8 mouse cellular contexts compared by ENCODE assay signal in genomic region chr11:120783426-120784063, GRCm38 (mm10). TPM values are rescaled to one million over a fixed set of nuclear protein-coding genes. Genes with fewer than 3 reads are reported as not detected.
A peak's percentile ranks its signal among the peaks of the same experiment; 100 is the strongest.
DNase-seq lines count a peak whose midpoint lies in the region; ATAC-seq and TF ChIP-seq lines count a peak whose summit lies in the region.

No protein-coding gene starts in this region.

- no peaks in the 10 kb centered on the region; the same call in 1 of the 2 replicates for H3K27me3 ChIP-seq in kidney, embryonic 16.5 days (ENCODE audit: insufficient read depth, low read length)
- H3K27me3 ChIP-seq in heart, postnatal 0 days (ENCODE audit: control insufficient read depth, insufficient read depth, low read length): no peaks in the 10 kb centered on the region
- no peaks in the 10 kb centered on the region for H3K27me3 ChIP-seq in liver, postnatal 0 days (ENCODE audit: insufficient read depth, low read length)

- TF ChIP-seq EP300 in heart, postnatal 0 days (IDR thresholded peaks at IDR 0.05; ENCODE audit: low read depth): no peak
- TF ChIP-seq EP300 in liver, postnatal 0 days (IDR thresholded peaks at IDR 0.05; ENCODE audit: low read depth): no peak

- H3K4me3 ChIP-seq in kidney, embryonic 16.5 days (ENCODE audit: low read length): peak overlapping the region; percentile 98
- H3K4me3 ChIP-seq in heart, postnatal 0 days (ENCODE audit: low read depth, low read length): peak overlapping the region; percentile 80
- peak overlapping the region; percentile 90 for H3K4me3 ChIP-seq in liver, postnatal 0 days (ENCODE audit: low read depth, low read length)

- peaks cover 20% of the 10 kb centered on the region for H3K36me3 ChIP-seq in kidney, embryonic 16.5 days (ENCODE audit: insufficient read depth, low read length)
- peaks cover 38% of the 10 kb centered on the region for H3K36me3 ChIP-seq in heart, postnatal 0 days (replicated peaks; ENCODE audit: control insufficient read depth, insufficient read depth, low read length)
- H3K36me3 ChIP-seq in liver, postnatal 0 days (replicated peaks; ENCODE audit: insufficient read depth, low read length): peaks cover 17% of the 10 kb centered on the region

- H3K27ac ChIP-seq in kidney, embryonic 16.5 days (ENCODE audit: low read length): peak overlapping the region; percentile 72; the same call in 1 of the 2 replicates
- H3K27ac ChIP-seq in heart, postnatal 0 days (ENCODE audit: low read depth): peak overlapping the region; percentile 21
- peak overlapping the region; percentile 77 for H3K27ac ChIP-seq in liver, postnatal 0 days (ENCODE audit: low read depth)

- peak overlapping the region; percentile 82 for H3K9ac ChIP-seq in kidney, embryonic 16.5 days (replicated peaks; ENCODE audit: low read length)
- peak overlapping the region; percentile 84 for H3K9ac ChIP-seq in heart, postnatal 0 days (replicated peaks; ENCODE audit: low read depth, low read length)
- peak overlapping the region; percentile 88 for H3K9ac ChIP-seq in liver, postnatal 0 days (replicated peaks)

- no peak for TF ChIP-seq CTCF in heart, postnatal 0 days (IDR thresholded peaks at IDR 0.05; ENCODE audit: low read depth)
- no peak for TF ChIP-seq CTCF in liver, postnatal 0 days (IDR thresholded peaks at IDR 0.05; ENCODE audit: low read depth)

- peaks cover 16% of the 10 kb centered on the region for H3K4me1 ChIP-seq in kidney, embryonic 16.5 days (ENCODE audit: insufficient read depth, low read length)
- peaks cover 13% of the 10 kb centered on the region for H3K4me1 ChIP-seq in heart, postnatal 0 days (ENCODE audit: control insufficient read depth, insufficient read depth)
- peaks cover 19% of the 10 kb centered on the region for H3K4me1 ChIP-seq in liver, postnatal 0 days (ENCODE audit: insufficient read depth)

- 2% methylated on average over 42 of the region's 42 CpGs for WGBS in kidney, embryonic 16.5 days
- 2% methylated on average over 35 of the region's 42 CpGs for WGBS in heart, postnatal 0 days
- WGBS in liver, postnatal 0 days (ENCODE audit: insufficient replicate concordance): 3% methylated on average over 41 of the region's 42 CpGs

- peak overlapping the region; percentile 97 for H3K4me2 ChIP-seq in kidney, embryonic 16.5 days (replicated peaks; ENCODE audit: low read depth, low read length)
- H3K4me2 ChIP-seq in heart, postnatal 0 days (ENCODE audit: low read depth, low read length): peak overlapping the region; percentile 95
- H3K4me2 ChIP-seq in liver, postnatal 0 days (ENCODE audit: low read depth, low read length): peak overlapping the region; percentile 100

- no peak for DNase-seq in kidney, adult 9 months
- peak; percentile 62 for DNase-seq in cerebellum, adult 9-11 months
- DNase-seq in heart, postnatal 0 days (ENCODE audit: low spot score): peak; percentile 11
- DNase-seq in liver, postnatal 0 days: no peak
- DNase-seq in thymus, postnatal 0 days (ENCODE audit: low spot score): no peak
- DNase-seq in spleen, postnatal 14 days (ENCODE audit: low spot score in 2 of 2): no peak
- DNase-seq in frontal cortex, postnatal 25 days (ENCODE audit: low spot score in 2 of 2): no peak

- no peaks in the 10 kb centered on the region for H3K9me3 ChIP-seq in kidney, embryonic 16.5 days (ENCODE audit: low read length)
- no peaks in the 10 kb centered on the region for H3K9me3 ChIP-seq in heart, postnatal 0 days (replicated peaks; ENCODE audit: control insufficient read depth, low read length)
- no peaks in the 10 kb centered on the region for H3K9me3 ChIP-seq in liver, postnatal 0 days (ENCODE audit: low read length)

- ATAC-seq in kidney, embryonic 16.5 days (ENCODE audit: low FRiP score, low TSS enrichment): peak; percentile 13
- ATAC-seq in heart, postnatal 0 days (ENCODE audit: insufficient read depth, low read depth): no peak
- peak; percentile 4; the same call in 1 of the 2 replicates for ATAC-seq in liver, postnatal 0 days

RNA-seq across cellular contexts. Expression of gene Rfng, which starts 0.5 kb away (rescaled TPM):
- polyA plus RNA-seq in kidney, embryonic 16.5 days (2015; fragmentation: Nextera tagmentation; extraction: Ambion mirVana): 44.0 and 46.9 TPM in 2 replicates
- total RNA-seq in heart, postnatal 0 days (2014; rRNA removed; ENCODE audit: low replicate concordance): 14.5 and 26.4 TPM in 2 replicates
- 15.3 and 17.0 TPM in 2 replicates for polyA plus RNA-seq in heart, postnatal 0 days (2015; fragmentation: Nextera tagmentation; extraction: Ambion mirVana)
- polyA plus RNA-seq in liver, postnatal 0 days (2015; fragmentation: Nextera tagmentation; extraction: Ambion mirVana): 6.2 and 6.3 TPM in 2 replicates
- polyA plus RNA-seq in thymus, postnatal 0 days (2015; fragmentation: Nextera tagmentation; extraction: Ambion mirVana): 23.7 and 30.1 TPM in 2 replicates

RNA-seq across cellular contexts. Expression of gene Gps1, which starts 0.5 kb away (rescaled TPM):
- 230 and 239 TPM in 2 replicates for polyA plus RNA-seq in kidney, embryonic 16.5 days (2015; fragmentation: Nextera tagmentation; extraction: Ambion mirVana)
- total RNA-seq in heart, postnatal 0 days (2014; rRNA removed; ENCODE audit: low replicate concordance): 120 and 125 TPM in 2 replicates
- polyA plus RNA-seq in heart, postnatal 0 days (2015; fragmentation: Nextera tagmentation; extraction: Ambion mirVana): 94.2 and 94.4 TPM in 2 replicates
- 50.8 and 51.9 TPM in 2 replicates for polyA plus RNA-seq in liver, postnatal 0 days (2015; fragmentation: Nextera tagmentation; extraction: Ambion mirVana)
- 130 and 134 TPM in 2 replicates for polyA plus RNA-seq in thymus, postnatal 0 days (2015; fragmentation: Nextera tagmentation; extraction: Ambion mirVana)

RNA-seq across cellular contexts. Expression of gene Dus1l, which starts 12.7 kb away (rescaled TPM):
- 89.9 and 91.0 TPM in 2 replicates for polyA plus RNA-seq in kidney, embryonic 16.5 days (2015; fragmentation: Nextera tagmentation; extraction: Ambion mirVana)
- total RNA-seq in heart, postnatal 0 days (2014; rRNA removed; ENCODE audit: low replicate concordance): 42.2 and 47.1 TPM in 2 replicates
- polyA plus RNA-seq in heart, postnatal 0 days (2015; fragmentation: Nextera tagmentation; extraction: Ambion mirVana): 35.6 and 40.2 TPM in 2 replicates
- 43.8 and 46.8 TPM in 2 replicates for polyA plus RNA-seq in liver, postnatal 0 days (2015; fragmentation: Nextera tagmentation; extraction: Ambion mirVana)
- 87.0 and 92.2 TPM in 2 replicates for polyA plus RNA-seq in thymus, postnatal 0 days (2015; fragmentation: Nextera tagmentation; extraction: Ambion mirVana)

RNA-seq across cellular contexts. Expression of gene Hmga1b, which starts 21.0 kb away (rescaled TPM):
- polyA plus RNA-seq in kidney, embryonic 16.5 days (2015; fragmentation: Nextera tagmentation; extraction: Ambion mirVana): 3.4 and 9.0 TPM in 2 replicates
- 0.23 and 0.76 TPM in 2 replicates for total RNA-seq in heart, postnatal 0 days (2014; rRNA removed; ENCODE audit: low replicate concordance)
- 1.2 and 1.3 TPM in 2 replicates for polyA plus RNA-seq in heart, postnatal 0 days (2015; fragmentation: Nextera tagmentation; extraction: Ambion mirVana)
- 1.6 and 2.3 TPM in 2 replicates for polyA plus RNA-seq in liver, postnatal 0 days (2015; fragmentation: Nextera tagmentation; extraction: Ambion mirVana)
- polyA plus RNA-seq in thymus, postnatal 0 days (2015; fragmentation: Nextera tagmentation; extraction: Ambion mirVana): 9.7 and 11.5 TPM in 2 replicates

RNA-seq across cellular contexts. Expression of gene Fasn, which starts 40.8 kb away (rescaled TPM):
- 50.0 and 50.4 TPM in 2 replicates for polyA plus RNA-seq in kidney, embryonic 16.5 days (2015; fragmentation: Nextera tagmentation; extraction: Ambion mirVana)
- 79.2 and 90.4 TPM in 2 replicates for total RNA-seq in heart, postnatal 0 days (2014; rRNA removed; ENCODE audit: low replicate concordance)
- 10.8 and 14.1 TPM in 2 replicates for polyA plus RNA-seq in heart, postnatal 0 days (2015; fragmentation: Nextera tagmentation; extraction: Ambion mirVana)
- polyA plus RNA-seq in liver, postnatal 0 days (2015; fragmentation: Nextera tagmentation; extraction: Ambion mirVana): 3.8 and 3.9 TPM in 2 replicates
- polyA plus RNA-seq in thymus, postnatal 0 days (2015; fragmentation: Nextera tagmentation; extraction: Ambion mirVana): 22.3 and 25.3 TPM in 2 replicates

Comparison
In these comparisons a context has a peak if more than half of its experiments do, and no peak if none do; other contexts are left out.
1. H3K27ac ChIP-seq: peak in every context shown above with its lines; median percentile 77 in liver, postnatal 0 days; 72 in kidney, embryonic 16.5 days; 21 in heart, postnatal 0 days.
2. DNase-seq: peak in cerebellum, adult 9-11 months (single experiment) and heart, postnatal 0 days (single experiment); none in kidney, adult 9 months (single experiment), liver, postnatal 0 days (single experiment), thymus, postnatal 0 days (single experiment), spleen, postnatal 14 days (0 of 2) and frontal cortex, postnatal 25 days (0 of 2).
3. Peak in every context shown above with its lines, with median percentiles within 50 percentile points of each other: H3K4me2 ChIP-seq, H3K4me3 ChIP-seq and H3K9ac ChIP-seq.